Mouse (Mus musculus): Measurements from ENCODE around the gene Sltm. TPM values are rescaled to one million over a fixed set of nuclear protein-coding genes. Genes with fewer than 3 reads are reported as not detected.

Gene Sltm
- polyA plus RNA-seq (2014; fragmentation: Nextera tagmentation; extraction: Ambion mirVana): 74.4 and 74.9 TPM in 2 replicates

DNA sequence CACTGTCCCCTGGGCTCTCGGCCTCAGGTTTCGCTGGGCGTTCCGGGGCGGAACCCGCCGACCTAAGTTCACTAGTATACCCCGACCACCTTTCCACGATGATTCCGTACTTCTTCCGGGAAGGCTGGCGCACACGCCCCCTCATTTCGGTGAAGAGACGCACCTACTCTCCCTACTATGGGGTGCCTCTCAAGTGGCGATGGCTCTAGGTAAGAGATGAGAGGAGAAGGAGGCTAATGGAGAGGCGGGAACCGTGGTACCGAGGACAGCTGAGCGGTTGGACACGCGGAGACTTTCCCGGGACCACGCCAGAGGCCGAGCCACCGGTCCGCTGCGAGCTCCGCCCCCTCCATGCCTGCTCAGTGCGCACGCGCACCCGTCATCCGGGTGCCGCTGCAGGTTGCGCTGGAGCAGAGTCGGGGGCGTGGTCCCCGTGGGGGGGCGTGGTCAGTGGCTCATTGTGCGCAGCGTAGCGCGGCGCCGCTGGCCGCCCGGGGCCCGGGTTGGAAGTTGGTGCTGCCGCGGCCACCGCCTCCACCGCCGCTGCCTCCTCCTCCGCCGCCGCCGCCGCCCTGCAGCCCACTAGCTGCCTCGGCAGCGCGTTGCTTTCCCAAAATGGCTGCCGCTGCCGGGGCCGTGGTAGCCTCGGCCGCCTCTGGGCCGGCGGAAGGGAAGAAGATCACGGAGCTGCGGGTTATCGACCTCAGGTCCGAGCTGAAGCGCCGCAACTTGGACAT is at the start of gene Sltm:
Sltm (plus strand) TSS at position 450 of the 737 bp plus-strand sequence.
- Histone ChIP-seq H3K4me3 (ENCODE audit: low read depth, low read length) (peak within 1 kb of the TSS; percentile 92), H3K27ac (ENCODE audit: low read depth, low read length) (peak within 1 kb of the TSS; percentile 99), H3K9ac (replicated peaks; ENCODE audit: low read depth, low read length) (peak within 1 kb of the TSS; percentile 95), H3K36me3 (ENCODE audit: control insufficient read depth, insufficient read depth, low read length) (no peaks in the 10 kb centered on the region), H3K27me3 (ENCODE audit: control insufficient read depth, insufficient read depth, low read length) (peaks cover 4% of the 10 kb centered on the region; the same call in 1 of the 2 replicates), H3K4me1 (ENCODE audit: control insufficient read depth, insufficient read depth, low read length) (peaks cover 14% of the 10 kb centered on the region; the same call in 1 of the 2 replicates), H3K4me2 (ENCODE audit: low read depth, low read length) (peak within 1 kb of the TSS; percentile 88), H3K9me3 (ENCODE audit: control insufficient read depth, low read length) (no peaks in the 10 kb centered on the region)
- ATAC-seq (ENCODE audit: low read depth): peak; percentile 97
- 0% methylated on average over 54 of the region's 75 CpGs for WGBS

DNA sequence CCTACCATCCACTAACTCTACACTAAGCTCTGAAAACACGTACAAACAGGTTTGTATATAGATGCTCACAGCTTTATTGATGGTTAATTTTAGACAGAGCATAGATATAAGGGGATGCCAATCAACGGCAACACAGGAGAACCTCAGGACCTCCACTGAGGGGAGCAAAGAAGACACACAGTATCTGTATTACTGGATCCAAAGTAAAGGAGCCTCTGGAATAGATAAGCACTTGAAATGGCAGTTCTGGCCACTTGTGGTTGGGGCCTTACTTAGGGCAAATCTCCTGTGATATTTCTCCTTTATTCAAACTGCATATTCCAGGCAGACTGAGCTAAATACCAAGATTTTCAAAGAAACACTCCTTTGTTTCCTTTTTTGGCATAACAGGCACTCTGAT is 49.5 kb upstream of the Sltm start:
- H3K27me3 ChIP-seq (ENCODE audit: control insufficient read depth, insufficient read depth, low read length): no peaks in the 10 kb centered on the region
- no peak for ATAC-seq (ENCODE audit: low read depth)
- H3K9ac ChIP-seq (replicated peaks; ENCODE audit: low read depth, low read length): no peak overlapping the region
- WGBS: 94% methylated on average over 2 of the region's 2 CpGs
- H3K9me3 ChIP-seq (ENCODE audit: control insufficient read depth, low read length): no peaks in the 10 kb centered on the region
- H3K4me2 ChIP-seq (ENCODE audit: low read depth, low read length): no peak overlapping the region
- no peak overlapping the region for H3K27ac ChIP-seq (ENCODE audit: low read depth, low read length)
- no peaks in the 10 kb centered on the region for H3K36me3 ChIP-seq (ENCODE audit: control insufficient read depth, insufficient read depth, low read length)
- H3K4me3 ChIP-seq (ENCODE audit: low read depth, low read length): no peak overlapping the region
- H3K4me1 ChIP-seq (ENCODE audit: control insufficient read depth, insufficient read depth, low read length): no peaks in the 10 kb centered on the region

DNA sequence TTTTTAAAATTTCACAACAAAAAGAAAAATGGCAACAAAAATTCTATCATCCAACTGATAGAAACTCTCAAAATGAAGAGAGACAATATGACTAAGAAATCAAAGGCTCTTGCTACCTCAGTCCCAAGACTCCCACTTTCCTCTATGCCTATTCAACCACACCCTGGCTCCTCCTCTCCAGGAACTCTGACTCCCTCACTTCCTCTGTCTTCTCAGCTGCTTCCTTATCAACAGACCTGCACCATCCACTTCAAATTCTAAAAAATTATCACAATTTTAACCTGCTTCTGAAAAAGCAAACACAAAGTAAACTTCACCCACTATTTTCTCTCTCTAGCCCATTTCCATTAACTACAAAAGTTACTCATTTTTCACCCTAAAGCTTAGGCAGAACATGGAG is 45.6 kb upstream of the Sltm start:
- H3K27me3 ChIP-seq (ENCODE audit: control insufficient read depth, insufficient read depth, low read length): no peaks in the 10 kb centered on the region
- ATAC-seq (ENCODE audit: low read depth): no peak
- peaks cover 8% of the 10 kb centered on the region for H3K4me1 ChIP-seq (ENCODE audit: control insufficient read depth, insufficient read depth, low read length)

DNA sequence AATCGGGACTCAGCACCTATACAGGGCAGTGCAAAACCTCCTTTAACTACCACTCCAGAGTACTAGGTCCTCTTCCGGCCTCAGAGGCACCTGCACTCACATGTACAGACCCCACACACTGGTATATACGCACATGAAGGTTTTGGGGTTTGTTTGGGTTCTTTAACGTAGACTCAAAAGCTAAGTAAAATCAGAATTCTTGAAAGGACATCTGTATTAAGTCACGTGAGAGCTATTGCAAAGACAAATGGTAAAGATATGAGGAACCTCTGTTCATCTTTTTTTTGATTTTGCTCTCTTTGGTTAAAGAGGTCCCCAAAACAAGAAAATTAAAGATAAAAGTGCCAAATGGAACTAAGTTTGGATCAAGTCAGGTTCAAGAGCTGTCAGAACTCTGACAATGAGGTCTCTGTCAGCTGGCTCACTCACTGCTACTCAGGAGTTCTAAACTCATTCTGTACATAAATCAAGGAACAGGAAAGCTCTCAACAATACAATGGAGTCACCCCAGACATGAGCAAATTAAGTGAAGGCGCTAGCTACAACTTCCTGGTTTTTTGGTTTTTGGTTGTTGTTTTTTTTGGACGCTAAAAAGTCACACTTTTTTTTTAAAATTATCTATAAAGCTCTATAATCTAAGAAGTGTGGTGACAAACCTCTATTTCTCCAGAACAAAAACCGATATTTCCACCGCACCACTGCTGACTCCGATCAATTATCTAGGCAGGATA is 40.1 kb upstream of the Sltm start:
- no peaks in the 10 kb centered on the region for H3K36me3 ChIP-seq (ENCODE audit: control insufficient read depth, insufficient read depth, low read length)
- 38% methylated on average over 10 of the region's 10 CpGs for whole genome bisulfite sequencing
- no peaks in the 10 kb centered on the region for H3K9me3 ChIP-seq (ENCODE audit: control insufficient read depth, low read length)
- no peaks in the 10 kb centered on the region for H3K27me3 ChIP-seq (ENCODE audit: control insufficient read depth, insufficient read depth, low read length)
- peak overlapping the region; percentile 40 for H3K4me2 ChIP-seq (ENCODE audit: low read depth, low read length)
- peak overlapping the region; percentile 86 for H3K4me3 ChIP-seq (ENCODE audit: low read depth, low read length)
- H3K4me1 ChIP-seq (ENCODE audit: control insufficient read depth, insufficient read depth, low read length): peaks cover 15% of the 10 kb centered on the region
- H3K27ac ChIP-seq (ENCODE audit: low read depth, low read length): peak overlapping the region; percentile 99
- ATAC-seq (ENCODE audit: low read depth): no peak
- peak overlapping the region; percentile 96 for H3K9ac ChIP-seq (replicated peaks; ENCODE audit: low read depth, low read length)

More for the DNA sequence above, 45.6 kb upstream of the Sltm start:
- no peak overlapping the region for H3K4me2 ChIP-seq (ENCODE audit: low read depth, low read length)
- H3K9me3 ChIP-seq (ENCODE audit: control insufficient read depth, low read length): no peaks in the 10 kb centered on the region
- H3K4me3 ChIP-seq (ENCODE audit: low read depth, low read length): no peak overlapping the region
- H3K9ac ChIP-seq (replicated peaks; ENCODE audit: low read depth, low read length): no peak overlapping the region
- no peaks in the 10 kb centered on the region for H3K36me3 ChIP-seq (ENCODE audit: control insufficient read depth, insufficient read depth, low read length)
- H3K27ac ChIP-seq (ENCODE audit: low read depth, low read length): no peak overlapping the region

DNA sequence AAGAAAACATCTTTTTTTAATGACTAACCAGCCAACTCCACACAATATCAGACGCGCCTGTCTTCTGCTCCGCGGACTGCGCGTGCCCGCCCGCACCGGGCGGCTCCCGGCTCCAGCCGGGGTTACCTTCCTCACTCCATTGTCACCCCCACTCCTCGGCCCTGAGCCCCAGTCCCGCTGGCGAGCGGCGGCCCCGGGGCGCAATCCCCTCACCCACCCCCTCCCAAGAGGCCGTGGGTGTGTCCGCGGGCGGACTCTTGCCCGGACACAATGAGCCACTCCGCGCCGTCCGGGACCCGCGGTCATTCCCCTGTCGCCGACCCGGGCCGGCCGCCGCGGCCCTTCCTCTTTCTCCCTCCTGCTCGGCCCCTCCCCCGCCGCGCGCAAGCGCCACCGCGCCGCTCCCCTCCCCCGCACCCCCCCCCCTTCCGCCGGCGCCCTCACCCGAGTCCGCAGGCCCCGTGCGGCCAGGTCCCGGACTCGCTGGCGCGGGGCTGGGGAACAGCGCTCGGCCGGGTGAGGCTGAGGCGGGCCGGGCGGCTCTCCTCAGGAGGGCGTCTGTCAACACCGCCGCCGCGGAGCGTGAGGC is 39.4 kb upstream of the Sltm start:
- Histone ChIP-seq H3K4me1 (ENCODE audit: control insufficient read depth, insufficient read depth, low read length) (peaks cover 15% of the 10 kb centered on the region), H3K4me2 (ENCODE audit: low read depth, low read length) (peak overlapping the region; percentile 51), H3K36me3 (ENCODE audit: control insufficient read depth, insufficient read depth, low read length) (no peaks in the 10 kb centered on the region), H3K4me3 (ENCODE audit: low read depth, low read length) (peak overlapping the region; percentile 86), H3K9me3 (ENCODE audit: control insufficient read depth, low read length) (no peaks in the 10 kb centered on the region), H3K27me3 (ENCODE audit: control insufficient read depth, insufficient read depth, low read length) (no peaks in the 10 kb centered on the region), H3K9ac (replicated peaks; ENCODE audit: low read depth, low read length) (peak overlapping the region; percentile 96), H3K27ac (ENCODE audit: low read depth, low read length) (peak overlapping the region; percentile 99)
- under 1% methylated on average over 30 of the region's 70 CpGs for WGBS
- ATAC-seq (ENCODE audit: low read depth): peak; percentile 91

DNA sequence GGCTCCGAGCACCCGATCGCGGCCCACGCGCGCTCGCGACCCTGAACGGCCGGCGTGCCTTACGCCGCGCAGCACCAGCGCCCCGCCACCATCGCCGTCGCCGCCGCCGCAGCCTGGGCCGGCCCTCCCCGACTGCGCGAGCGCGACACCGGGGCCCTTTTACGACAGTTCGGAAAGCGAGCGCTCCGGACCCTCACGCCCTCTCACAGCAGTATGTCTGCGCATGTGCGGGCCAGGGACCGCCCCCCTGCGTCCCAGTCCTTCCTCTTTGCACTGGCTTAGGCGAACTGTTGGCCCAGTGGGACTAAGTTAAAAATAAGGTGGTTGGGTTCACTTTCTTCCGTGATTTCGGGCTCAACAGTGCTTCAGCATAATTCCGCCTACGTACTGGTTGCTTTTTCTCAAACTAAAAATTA is 38.9 kb upstream of the Sltm start, which contains the start of gene Rnf111:
Rnf111 (minus strand) TSS at position 100 of the 416 bp plus-strand sequence.
- Histone ChIP-seq H3K27me3 (ENCODE audit: control insufficient read depth, insufficient read depth, low read length) (no peaks in the 10 kb centered on the region), H3K27ac (ENCODE audit: low read depth, low read length) (peak within 1 kb of the TSS; percentile 99), H3K9ac (replicated peaks; ENCODE audit: low read depth, low read length) (peak within 1 kb of the TSS; percentile 96), H3K9me3 (ENCODE audit: control insufficient read depth, low read length) (no peaks in the 10 kb centered on the region), H3K4me1 (ENCODE audit: control insufficient read depth, insufficient read depth, low read length) (peaks cover 15% of the 10 kb centered on the region), H3K4me3 (ENCODE audit: low read depth, low read length) (peak within 1 kb of the TSS; percentile 86), H3K36me3 (ENCODE audit: control insufficient read depth, insufficient read depth, low read length) (no peaks in the 10 kb centered on the region), H3K4me2 (ENCODE audit: low read depth, low read length) (peak within 1 kb of the TSS; percentile 51)
- under 1% methylated on average over 34 of the region's 45 CpGs for WGBS
- peak; percentile 98 for ATAC-seq (ENCODE audit: low read depth)

DNA sequence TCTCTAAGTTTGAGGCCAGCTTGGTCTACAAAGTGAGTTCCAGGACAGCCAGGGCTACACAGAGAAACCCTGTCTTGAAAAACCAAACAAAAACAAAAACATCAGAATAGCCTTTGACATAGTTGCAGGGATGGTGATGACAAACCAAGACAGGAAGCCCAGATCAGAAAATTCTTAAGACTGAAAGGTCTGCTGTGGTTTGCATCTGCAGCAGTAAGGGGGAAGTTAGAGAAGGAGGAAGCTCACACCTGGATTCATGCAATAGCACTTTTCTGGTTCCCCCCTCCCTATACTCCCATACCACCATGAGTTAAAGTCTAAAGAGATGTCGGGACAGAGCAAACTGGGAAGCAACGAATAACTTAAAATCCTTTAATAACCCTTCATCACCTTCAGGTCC is 36.4 kb upstream of the Sltm start:
- 79% methylated on average over 2 of the region's 2 CpGs for WGBS
- ATAC-seq (ENCODE audit: low read depth): no peak

DNA sequence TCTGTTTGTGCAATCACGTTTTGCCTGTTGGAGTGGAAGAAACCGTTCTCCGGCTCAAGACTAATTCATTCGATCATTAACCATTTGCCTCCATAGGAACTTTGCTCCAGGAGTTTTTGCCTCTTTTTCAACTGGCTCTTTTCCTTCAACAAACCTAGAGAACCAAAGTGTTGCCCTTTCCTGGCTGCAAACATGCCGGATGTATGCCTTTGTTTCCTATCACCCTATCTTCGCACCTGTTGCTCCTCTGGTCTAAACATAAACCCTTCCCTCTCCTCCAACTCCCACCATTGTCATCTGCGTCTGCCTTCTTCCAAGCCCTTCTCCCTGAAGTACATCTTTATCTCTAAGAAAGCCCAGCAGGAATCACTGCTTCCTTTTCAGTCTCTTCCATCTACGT is 35.8 kb upstream of the Sltm start:
- H3K4me3 ChIP-seq (ENCODE audit: low read depth, low read length): no peak overlapping the region
- ATAC-seq (ENCODE audit: low read depth): no peak
- 84% methylated on average over 8 of the region's 8 CpGs for WGBS

More for the DNA sequence above, 36.4 kb upstream of the Sltm start:
- H3K27ac ChIP-seq (ENCODE audit: low read depth, low read length): no peak overlapping the region
- no peaks in the 10 kb centered on the region for H3K27me3 ChIP-seq (ENCODE audit: control insufficient read depth, insufficient read depth, low read length)
- no peaks in the 10 kb centered on the region for H3K36me3 ChIP-seq (ENCODE audit: control insufficient read depth, insufficient read depth, low read length)
- peaks cover 14% of the 10 kb centered on the region for H3K4me1 ChIP-seq (ENCODE audit: control insufficient read depth, insufficient read depth, low read length)
- no peak overlapping the region for H3K9ac ChIP-seq (replicated peaks; ENCODE audit: low read depth, low read length)
- H3K9me3 ChIP-seq (ENCODE audit: control insufficient read depth, low read length): no peaks in the 10 kb centered on the region
- H3K4me2 ChIP-seq (ENCODE audit: low read depth, low read length): no peak overlapping the region
- no peak overlapping the region for H3K4me3 ChIP-seq (ENCODE audit: low read depth, low read length)

More for the DNA sequence above, 35.8 kb upstream of the Sltm start:
- H3K27ac ChIP-seq (ENCODE audit: low read depth, low read length): no peak overlapping the region
- peaks cover 8% of the 10 kb centered on the region for H3K4me1 ChIP-seq (ENCODE audit: control insufficient read depth, insufficient read depth, low read length)
- H3K4me2 ChIP-seq (ENCODE audit: low read depth, low read length): no peak overlapping the region
- no peak overlapping the region for H3K9ac ChIP-seq (replicated peaks; ENCODE audit: low read depth, low read length)
- H3K9me3 ChIP-seq (ENCODE audit: control insufficient read depth, low read length): no peaks in the 10 kb centered on the region
- H3K36me3 ChIP-seq (ENCODE audit: control insufficient read depth, insufficient read depth, low read length): no peaks in the 10 kb centered on the region
- no peaks in the 10 kb centered on the region for H3K27me3 ChIP-seq (ENCODE audit: control insufficient read depth, insufficient read depth, low read length)
